7 mouse cellular contexts compared by ENCODE assay signal in the genomic region with DNA sequence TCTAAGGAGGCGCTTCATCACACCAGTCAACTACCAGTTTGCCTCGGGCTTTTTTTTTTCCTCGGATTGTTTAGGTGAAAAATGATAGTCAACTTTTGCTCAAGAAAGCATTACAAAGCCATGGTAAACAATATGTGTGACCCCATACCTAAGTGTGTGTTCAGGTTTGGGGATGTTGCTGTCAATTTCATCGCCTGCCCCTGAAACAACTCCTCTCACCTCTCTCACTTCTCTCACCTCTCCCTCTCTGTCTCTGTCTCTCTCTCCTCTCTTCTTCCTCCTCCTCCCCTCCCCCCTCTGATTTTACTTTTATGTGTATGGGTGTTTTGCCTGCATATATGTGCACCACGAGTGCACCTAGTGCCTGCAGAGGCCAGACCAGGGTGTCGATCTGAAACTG. TPM values are rescaled to one million over a fixed set of nuclear protein-coding genes. Genes with fewer than 3 reads are reported as not detected.
DNase-seq lines count a peak whose midpoint lies in the region; ATAC-seq and TF ChIP-seq lines count a peak whose summit lies in the region.

No protein-coding gene starts in this region.

- H3K9ac ChIP-seq in limb, embryonic 12.5 days (replicated peaks), result peak overlapping the region; percentile 95; the same call in 1 of the 2 replicates
- peak overlapping the region; percentile 94 for H3K9ac ChIP-seq in stomach, embryonic 14.5 days (replicated peaks; ENCODE audit: low read depth, low read length)

- WGBS in limb, embryonic 12.5 days, result 48% methylated on average over 6 of the region's 6 CpGs
- 41% methylated on average over 6 of the region's 6 CpGs for WGBS in stomach, embryonic 14.5 days

- peaks cover 5% of the 10 kb centered on the region for H3K27me3 ChIP-seq in megakaryocyte, embryonic 14.5 days (replicated peaks)
- no peaks in the 10 kb centered on the region for H3K27me3 ChIP-seq in limb, embryonic 12.5 days
- no peaks in the 10 kb centered on the region for H3K27me3 ChIP-seq in stomach, embryonic 14.5 days (ENCODE audit: control insufficient read depth, insufficient read depth, low read length)

- ATAC-seq in megakaryocyte, adult 5-6 weeks (ENCODE audit: poor library complexity, severe bottlenecking), result no peak
- no peak for ATAC-seq in limb, embryonic 12.5 days (ENCODE audit: insufficient number of reproducible peaks, insufficient read depth, low FRiP score, low TSS enrichment, low read depth)
- ATAC-seq in stomach, embryonic 14.5 days (ENCODE audit: insufficient number of reproducible peaks, insufficient read depth, low FRiP score, low read depth), result no peak

- TF ChIP-seq POLR2A in embryonic fibroblast, embryonic 13.5 days (IDR thresholded peaks at IDR 0.05; ENCODE audit: low read depth, low read length), result 0 out of 2 replicates have a peak, but pooled peaks have one; percentile 8

- peaks cover 10% of the 10 kb centered on the region for H3K36me3 ChIP-seq in megakaryocyte, embryonic 14.5 days (replicated peaks; ENCODE audit: low read length)
- peaks cover 2% of the 10 kb centered on the region; the same call in 1 of the 2 replicates for H3K36me3 ChIP-seq in limb, embryonic 12.5 days
- H3K36me3 ChIP-seq in stomach, embryonic 14.5 days (ENCODE audit: control insufficient read depth, insufficient read depth, low read length), result no peaks in the 10 kb centered on the region

- H3K4me1 ChIP-seq in megakaryocyte, embryonic 14.5 days, result peaks cover 25% of the 10 kb centered on the region; the same call in 1 of the 2 replicates
- H3K4me1 ChIP-seq in embryonic fibroblast, embryonic 13.5 days (ENCODE audit: control insufficient read depth, insufficient read depth, low read length), result no peaks in the 10 kb centered on the region
- H3K4me1 ChIP-seq in limb, embryonic 12.5 days (replicated peaks), result no peaks in the 10 kb centered on the region
- peaks cover 5% of the 10 kb centered on the region; the same call in 1 of the 2 replicates for H3K4me1 ChIP-seq in stomach, embryonic 14.5 days (ENCODE audit: control insufficient read depth, insufficient read depth, low read length)

- H3K4me2 ChIP-seq in limb, embryonic 12.5 days, result peak overlapping the region; percentile 82
- peak overlapping the region; percentile 52 for H3K4me2 ChIP-seq in stomach, embryonic 14.5 days (replicated peaks; ENCODE audit: low read depth, low read length)

- H3K27ac ChIP-seq in embryonic fibroblast, embryonic 13.5 days (ENCODE audit: insufficient read depth, low read length), result peak overlapping the region; percentile 49
- 0 out of 2 replicates have a peak overlapping the region, but pooled peaks have one; percentile 93 for H3K27ac ChIP-seq in limb, embryonic 12.5 days
- H3K27ac ChIP-seq in stomach, embryonic 14.5 days (ENCODE audit: low read length), result no peak overlapping the region

- no peaks in the 10 kb centered on the region for H3K9me3 ChIP-seq in megakaryocyte, embryonic 14.5 days
- no peaks in the 10 kb centered on the region for H3K9me3 ChIP-seq in limb, embryonic 12.5 days
- no peaks in the 10 kb centered on the region for H3K9me3 ChIP-seq in stomach, embryonic 14.5 days (ENCODE audit: control insufficient read depth, low read depth, low read length)

- TF ChIP-seq CTCF in embryonic fibroblast, embryonic 13.5 days (IDR thresholded peaks at IDR 0.05; ENCODE audit: borderline replicate concordance, insufficient read depth, low read length), result no peak

- peak overlapping the region; percentile 98 for H3K4me3 ChIP-seq in megakaryocyte, embryonic 14.5 days (replicated peaks)
- H3K4me3 ChIP-seq in embryonic fibroblast, embryonic 13.5 days (ENCODE audit: insufficient read depth, low read length), result peak overlapping the region; percentile 72
- peak overlapping the region; percentile 97 for H3K4me3 ChIP-seq in limb, embryonic 12.5 days (replicated peaks)
- peak overlapping the region; percentile 94 for H3K4me3 ChIP-seq in stomach, embryonic 14.5 days (ENCODE audit: low read depth, low read length)

- DNase-seq in frontal cortex, postnatal 25 days (ENCODE audit: low spot score in 2 of 2), result no peak
- no peak for DNase-seq in testis, postnatal 10 days (ENCODE audit: low spot score)

RNA-seq across cellular contexts. Expression of a gene that starts 0.7 kb away (rescaled TPM):
- 3.9 and 4.2 TPM in 2 replicates for polyA plus RNA-seq in megakaryocyte, embryonic 14.5 days (2012; ENCODE audit: insufficient read depth, low replicate concordance)
- 17.5 and 22.7 TPM in 2 replicates for total RNA-seq in megakaryocyte, adult 5-6 weeks (2015)
- total RNA-seq in megakaryocyte, adult 5-6 weeks (2017), result 16.5 and 19.8 TPM in 2 replicates
- 36.0 and 46.1 TPM in 2 replicates for polyA plus RNA-seq in embryonic fibroblast, embryonic 13.5 days (2011; ENCODE audit: insufficient read length, low read depth, missing spikeins)
- polyA plus RNA-seq in limb, embryonic 12.5 days (2016; fragmentation: Nextera tagmentation; extraction: Ambion mirVana), result 19.7 and 21.5 TPM in 2 replicates
- polyA plus RNA-seq in stomach, embryonic 14.5 days (2014; fragmentation: Nextera tagmentation; extraction: Ambion mirVana), result 19.2 and 20.4 TPM in 2 replicates
